Mouse (Mus musculus) MEL (cell line): ENCODE measurements around the gene Znrf3. TPM values are rescaled to one million over a fixed set of nuclear protein-coding genes. Genes with fewer than 3 reads are reported as not detected.

Source experiments
- DNase-seq: peaks from one replicate; pipeline ENCODE4 v3.0.0; 2011; ENCODE audit warnings: low read depth, low spot score
- H3K27ac ChIP-seq: 2 replicates; pipeline ENCODE4 v1.5.1; 2012; ENCODE audit warnings: low read depth, mild to moderate bottlenecking, control low read depth, low read length, moderate library complexity; ENCODE audit not compliant: control insufficient read depth
- H3K27me3 ChIP-seq, 2 experiments: fragments of 150-350 bp in 1 of 2; sonication (generic) in 1 of 2; 2 replicates each; pipeline ENCODE4 v1.6.1; 2012; ENCODE audit warnings: low read length in 2 of 2, mild to moderate bottlenecking in 2 of 2, improper control_type of control experiment in 1 of 2, moderate library complexity in 1 of 2; ENCODE audit not compliant: insufficient read depth in 2 of 2, control insufficient read depth in 1 of 2
- H3K36me3 ChIP-seq, 2 experiments: 2 replicates each; pipeline ENCODE4 v1.6.1; 2012 to 2014; ENCODE audit warnings: low read length in 2 of 2, improper control_type of control experiment in 1 of 2, inconsistent platforms in 1 of 2, mild to moderate bottlenecking in 1 of 2; ENCODE audit not compliant: insufficient read depth in 2 of 2, control insufficient read depth in 1 of 2
- H3K4me1 ChIP-seq, 2 experiments: fragments of 150-350 bp in 1 of 2; sonication (generic) in 1 of 2; 2 replicates each; pipeline ENCODE4 v1.6.1; 2012; ENCODE audit warnings: low read length in 2 of 2, improper control_type of control experiment in 1 of 2, mild to moderate bottlenecking in 1 of 2; ENCODE audit not compliant: insufficient read depth in 2 of 2, control insufficient read depth in 1 of 2
- H3K4me3 ChIP-seq, 2 experiments: fragments of 150-350 bp in 1 of 2; sonication (generic) in 1 of 2; 2 replicates each; pipeline ENCODE4 v1.5.1; 2012; ENCODE audit warnings: low read depth in 2 of 2, low read length in 2 of 2, mild to moderate bottlenecking in 2 of 2, moderate library complexity in 2 of 2, control low read depth in 1 of 2, improper control_type of control experiment in 1 of 2; ENCODE audit not compliant: control insufficient read depth in 1 of 2, insufficient read depth in 1 of 2
- H3K79me2 ChIP-seq: 2 replicates; pipeline ENCODE4 v1.6.1; 2012; ENCODE audit warnings: mild to moderate bottlenecking, low read length, moderate library complexity; ENCODE audit not compliant: control insufficient read depth, poor library complexity, insufficient read depth
- H3K9ac ChIP-seq: 2 replicates; pipeline ENCODE4 v1.6.1; 2012; ENCODE audit warnings: low read depth, mild to moderate bottlenecking, control low read depth, low read length, moderate library complexity; ENCODE audit not compliant: control insufficient read depth, poor library complexity, severe bottlenecking
- H3K9me3 ChIP-seq: fragments of 150-350 bp; sonication (generic); replicated peaks from 2 replicates; pipeline ENCODE4 v1.6.1; 2012; ENCODE audit warnings: mild to moderate bottlenecking, low read length, improper control_type of control experiment, moderate library complexity; ENCODE audit not compliant: insufficient read depth
- ETS1 ChIP-seq: IDR thresholded peaks from 2 replicates; pipeline ENCODE4 v1.6.1; 2012; ENCODE audit warnings: low read depth, mild to moderate bottlenecking, inconsistent platforms, low read length, improper control_type of control experiment, moderate library complexity
- GABPA ChIP-seq: IDR thresholded peaks from 2 replicates; pipeline ENCODE4 v1.6.1; 2012; ENCODE audit warnings: low read depth, mild to moderate bottlenecking, inconsistent platforms, low read length, improper control_type of control experiment, moderate library complexity
- GATA1 ChIP-seq: IDR thresholded peaks from 2 replicates; pipeline ENCODE4 v1.6.1; 2011; ENCODE audit warnings: low read depth, low read length, improper control_type of control experiment
- KAT2A ChIP-seq: conservative IDR thresholded peaks from 2 replicates; pipeline ENCODE4 v1.6.1; 2012; ENCODE audit warnings: low read depth, low read length, improper control_type of control experiment, inconsistent platforms
- MAFK ChIP-seq: IDR thresholded peaks from 2 replicates; pipeline ENCODE4 v1.6.1; 2011; ENCODE audit warnings: low read depth, mild to moderate bottlenecking, low read length, improper control_type of control experiment, borderline replicate concordance
- MAX ChIP-seq: IDR thresholded peaks from 2 replicates; pipeline ENCODE4 v1.6.1; 2011; ENCODE audit warnings: low read length, improper control_type of control experiment
- MAZ ChIP-seq: IDR thresholded peaks from 2 replicates; pipeline ENCODE4 v1.6.1; 2012; ENCODE audit warnings: low read depth, mild to moderate bottlenecking, inconsistent platforms, low read length, improper control_type of control experiment
- MXI1 ChIP-seq: IDR thresholded peaks from 2 replicates; pipeline ENCODE4 v1.6.1; 2011; ENCODE audit warnings: mild to moderate bottlenecking, low read depth, low read length, improper control_type of control experiment
- NRF1 ChIP-seq: IDR thresholded peaks from 2 replicates; pipeline ENCODE4 v1.6.1; 2014; ENCODE audit warnings: low read depth, mild to moderate bottlenecking, inconsistent platforms, low read length, improper control_type of control experiment, moderate library complexity; ENCODE audit not compliant: poor library complexity, insufficient read depth, severe bottlenecking
- POLR2A ChIP-seq, 2 experiments: IDR thresholded peaks; 2 replicates each; pipeline ENCODE4 v1.6.1; 2011 to 2012; ENCODE audit warnings: low read length in 2 of 2, mild to moderate bottlenecking in 2 of 2, control low read depth in 1 of 2, improper control_type of control experiment in 1 of 2, low read depth in 1 of 2, moderate library complexity in 1 of 2; ENCODE audit not compliant: control insufficient read depth in 1 of 2, insufficient read depth in 1 of 2, poor library complexity in 1 of 2
- RAD21 ChIP-seq: IDR thresholded peaks from 2 replicates; pipeline ENCODE4 v1.6.1; 2011; ENCODE audit warnings: mild to moderate bottlenecking, low read depth, low read length, improper control_type of control experiment
- TBP ChIP-seq: IDR thresholded peaks from 2 replicates; pipeline ENCODE4 v1.8.0; 2011; ENCODE audit warnings: low read depth, low read length, improper control_type of control experiment
- TCF12 ChIP-seq: IDR thresholded peaks from 2 replicates; pipeline ENCODE4 v1.6.1; 2014; ENCODE audit warnings: low read depth, mild to moderate bottlenecking, inconsistent platforms, low read length, improper control_type of control experiment, moderate library complexity
- ZMIZ1 ChIP-seq: IDR thresholded peaks from 2 replicates; pipeline ENCODE4 v1.6.1; 2012; ENCODE audit warnings: low read depth, mild to moderate bottlenecking, inconsistent platforms, low read length, improper control_type of control experiment, moderate library complexity
- polyA plus RNA-seq, 2 experiments: library from polyadenylated mRNA; stranded (reverse) in 1 of 2; unstranded in 1 of 2; fragments of >175 nt in 1 of 2; fragments of >200 nt in 1 of 2; gene quantifications; 2 replicates each; pipeline versions ENCODE4 v1.2.1 to v1.2.4; 2012; ENCODE audit warnings: low replicate concordance in 2 of 2, low read depth in 1 of 2; ENCODE audit not compliant: insufficient read length in 2 of 2, insufficient read depth in 1 of 2, missing spikeins in 1 of 2
- total RNA-seq: library from RNA; depleted of rRNA; stranded (reverse); fragments of 300-350 nt; gene quantifications from 2 replicates; pipeline ENCODE4 v1.2.3, GENCODE M21; 2012

Znrf3 gene
- total and polyA plus RNA-seq, 3 experiments = 9.0 to 9.2 TPM; not detected in 1

- H3K4me3 ChIP-seq = no peak overlapping the region
- no peak overlapping the region for H3K27ac ChIP-seq
These were observed 89.3 kb downstream of the Znrf3 start for GRCm38 (mm10) chr11:5355266-5355764.

GRCm38 (mm10) chr11:5354753-5355152, 89.9 kb downstream of the Znrf3 start:
- Histone ChIP-seq H3K27me3 (no peaks in the 10 kb centered on the region), H3K36me3 (peaks cover 0 to 10% of the 10 kb centered on the region in 2 experiments; a peak in 3 of 4 replicates), H3K4me1 (peaks cover 0 to 8% of the 10 kb centered on the region in 2 experiments; a peak in 1 of 4 replicates), H3K4me3 (no peak overlapping the region), H3K9ac (no peak overlapping the region), H3K79me2 (no peaks in the 10 kb centered on the region), H3K27ac (no peak overlapping the region), H3K9me3 (no peaks in the 10 kb centered on the region)
- DNase-seq = peak; percentile 35
- TF ChIP-seq MAX = 0 out of 2 replicates have a peak, but pooled peaks have one; percentile 18
- no peak for TF ChIP-seq GABPA

More at GRCm38 (mm10) chr11:5355266-5355764, 89.3 kb downstream of the Znrf3 start:
- H3K79me2 ChIP-seq = no peaks in the 10 kb centered on the region
- peaks cover 0 to 8% of the 10 kb centered on the region in 2 experiments; a peak in 1 of 4 replicates for H3K4me1 ChIP-seq
- no peaks in the 10 kb centered on the region for H3K9me3 ChIP-seq
- no peaks in the 10 kb centered on the region for H3K27me3 ChIP-seq
- DNase-seq = no peak
- no peak overlapping the region for H3K9ac ChIP-seq
- TF ChIP-seq ETS1 (no peak), MAX (0 out of 2 replicates have a peak, but pooled peaks have one; percentile 1)
- H3K36me3 ChIP-seq = peaks cover 0 to 10% of the 10 kb centered on the region in 2 experiments; a peak in 3 of 4 replicates

GRCm38 (mm10) chr11:5353032-5353431, 91.6 kb downstream of the Znrf3 start:
- Histone ChIP-seq H3K4me3 (no peak overlapping the region), H3K9ac (no peak overlapping the region), H3K27ac (no peak overlapping the region), H3K9me3 (no peaks in the 10 kb centered on the region), H3K27me3 (no peaks in the 10 kb centered on the region), H3K36me3 (peaks cover 0 to 10% of the 10 kb centered on the region in 2 experiments; a peak in 3 of 4 replicates), H3K79me2 (peaks cover 4% of the 10 kb centered on the region), H3K4me1 (peaks cover 0 to 8% of the 10 kb centered on the region in 2 experiments; a peak in 1 of 4 replicates)
- no peak for DNase-seq
- TF ChIP-seq MXI1 (no peak), ZMIZ1 (no peak), TBP (no peak), MAZ (no peak), KAT2A (no peak), MAX (no peak), RAD21 (no peak), NRF1 (no peak), GATA1 (no peak), MAFK (no peak), TCF12 (no peak), POLR2A (IDR thresholded peaks at IDR 0.05; ENCODE audit: control insufficient read depth in 1 of 2, insufficient read depth in 1 of 2, low read depth in 1 of 2, low read length in 2 of 2, poor library complexity in 1 of 2) (no peak)
